Mouse (Mus musculus): ENCODE measurements around the gene Mical1. TPM values are rescaled to one million over a fixed set of nuclear protein-coding genes. Genes with fewer than 3 reads are reported as not detected.

The Mical1 gene
- polyA plus RNA-seq, 1 experiment, result 123 TPM

DNA sequence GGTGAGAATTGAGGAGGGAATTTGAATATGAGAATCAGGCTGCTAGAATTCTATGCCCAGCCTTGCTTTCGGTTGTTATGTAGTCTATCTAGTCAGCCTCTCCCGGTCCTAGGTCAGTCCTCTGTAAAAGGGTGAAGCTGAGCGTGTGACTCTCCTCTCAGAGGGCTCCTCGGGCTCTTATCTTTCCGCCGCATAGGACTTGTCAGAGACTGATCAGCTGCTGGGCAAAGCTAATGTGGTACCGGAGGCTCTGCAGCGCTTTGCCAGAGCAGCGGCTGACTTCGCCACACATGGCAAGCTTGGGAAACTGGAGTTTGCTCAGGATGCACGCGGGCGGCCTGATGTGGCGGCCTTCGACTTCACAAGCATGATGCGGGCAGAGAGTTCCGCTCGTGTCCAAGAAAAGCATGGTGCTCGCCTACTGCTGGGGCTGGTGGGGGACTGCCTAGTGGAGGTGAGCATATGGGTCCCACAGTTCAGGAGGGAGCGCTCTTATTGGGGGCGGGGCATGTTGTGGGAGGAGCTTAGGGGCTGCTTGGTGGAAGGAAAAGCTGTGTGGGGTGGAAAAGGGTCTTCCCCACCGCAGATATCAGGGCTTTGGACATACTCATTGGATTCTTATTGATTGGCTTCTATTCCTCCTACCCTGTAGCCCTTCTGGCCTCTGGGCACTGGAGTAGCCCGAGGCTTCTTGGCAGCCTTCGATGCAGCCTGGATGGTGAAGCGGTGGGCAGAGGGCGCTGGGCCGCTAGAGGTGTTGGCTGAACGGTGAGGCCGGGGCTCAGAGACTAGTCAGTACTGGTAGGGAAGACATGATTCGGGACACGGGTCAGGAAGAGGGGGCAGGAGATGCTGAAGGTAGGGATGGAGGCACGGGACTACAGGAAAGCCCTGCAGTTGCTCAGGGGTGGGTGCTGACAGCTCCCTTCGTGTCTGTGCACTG lies 5.1 kb downstream of the Mical1 start:
- TF ChIP-seq CTCF (IDR thresholded peaks at IDR 0.05; ENCODE audit: control insufficient read depth, insufficient read depth, low read length), result no peak
- TF ChIP-seq POLR2A (IDR thresholded peaks at IDR 0.05; ENCODE audit: borderline replicate concordance, control insufficient read depth, low read depth, low read length), result no peak
- WGBS, result 78% methylated on average over 33 of the region's 33 CpGs
- H3K4me3 ChIP-seq (replicated peaks; ENCODE audit: control insufficient read depth, low read depth, low read length), result no peak overlapping the region
- no peak overlapping the region for H3K27ac ChIP-seq (ENCODE audit: control insufficient read depth, insufficient read depth, low read depth, low read length, poor library complexity)
- no peaks in the 10 kb centered on the region for H3K4me1 ChIP-seq (ENCODE audit: control insufficient read depth, insufficient read depth, low read length)

DNA sequence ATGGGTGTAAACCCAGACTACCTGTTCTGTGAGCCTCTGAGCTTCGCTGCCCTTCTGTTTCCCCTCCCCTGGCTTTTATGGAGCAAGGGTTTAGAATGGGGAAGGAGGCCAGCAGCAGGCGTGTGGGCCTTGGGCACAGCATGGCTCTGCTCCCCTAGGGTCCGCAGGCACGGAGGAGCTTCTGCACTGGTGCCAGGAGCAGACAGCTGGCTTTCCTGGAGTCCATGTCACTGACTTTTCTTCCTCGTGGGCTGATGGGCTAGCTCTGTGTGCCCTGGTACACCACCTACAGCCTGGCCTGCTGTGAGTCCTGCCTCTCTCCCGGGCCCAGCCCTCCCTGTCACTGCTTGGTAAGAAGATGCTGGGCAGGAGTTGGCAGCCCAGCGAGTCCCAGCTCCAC lies 6.3 kb downstream of the Mical1 start:
- no peak overlapping the region for H3K27ac ChIP-seq (ENCODE audit: control insufficient read depth, insufficient read depth, low read depth, low read length, poor library complexity)
- no peak for TF ChIP-seq CTCF (IDR thresholded peaks at IDR 0.05; ENCODE audit: control insufficient read depth, insufficient read depth, low read length)
- no peak for TF ChIP-seq POLR2A (IDR thresholded peaks at IDR 0.05; ENCODE audit: borderline replicate concordance, control insufficient read depth, low read depth, low read length)
- 80% methylated on average over 7 of the region's 7 CpGs for WGBS

DNA sequence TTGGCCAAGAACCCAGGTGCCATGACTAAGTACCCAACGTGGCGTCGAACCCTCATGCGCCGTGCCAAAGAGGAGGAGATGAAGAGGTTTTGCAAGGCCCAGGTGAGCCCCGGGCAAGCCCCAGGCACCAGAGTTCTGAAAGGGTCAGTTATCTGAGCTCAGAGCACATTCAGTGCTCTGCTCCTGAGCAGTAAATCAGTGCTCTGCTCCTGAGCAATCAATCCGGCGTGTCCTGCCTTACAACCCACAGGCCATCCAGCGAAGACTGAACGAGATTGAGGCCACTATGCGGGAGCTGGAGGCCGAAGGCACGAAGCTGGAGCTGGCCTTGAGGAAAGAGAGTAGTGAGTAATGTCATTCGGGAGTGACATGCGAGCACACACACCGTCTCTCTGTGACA lies 9.7 kb downstream of the Mical1 start:
- TF ChIP-seq CTCF (IDR thresholded peaks at IDR 0.05; ENCODE audit: control insufficient read depth, insufficient read depth, low read length) (no peak), POLR2A (IDR thresholded peaks at IDR 0.05; ENCODE audit: borderline replicate concordance, control insufficient read depth, low read depth, low read length) (no peak)
- 88% methylated on average over 16 of the region's 16 CpGs for WGBS
- Histone ChIP-seq H3K4me3 (replicated peaks; ENCODE audit: control insufficient read depth, low read depth, low read length) (no peak overlapping the region), H3K4me1 (ENCODE audit: control insufficient read depth, insufficient read depth, low read length) (peaks cover 5% of the 10 kb centered on the region), H3K27ac (ENCODE audit: control insufficient read depth, insufficient read depth, low read depth, low read length, poor library complexity) (no peak overlapping the region)

More for the DNA sequence above, 6.3 kb downstream of the Mical1 start:
- Histone ChIP-seq H3K4me1 (ENCODE audit: control insufficient read depth, insufficient read depth, low read length) (no peaks in the 10 kb centered on the region), H3K4me3 (replicated peaks; ENCODE audit: control insufficient read depth, low read depth, low read length) (no peak overlapping the region)

DNA sequence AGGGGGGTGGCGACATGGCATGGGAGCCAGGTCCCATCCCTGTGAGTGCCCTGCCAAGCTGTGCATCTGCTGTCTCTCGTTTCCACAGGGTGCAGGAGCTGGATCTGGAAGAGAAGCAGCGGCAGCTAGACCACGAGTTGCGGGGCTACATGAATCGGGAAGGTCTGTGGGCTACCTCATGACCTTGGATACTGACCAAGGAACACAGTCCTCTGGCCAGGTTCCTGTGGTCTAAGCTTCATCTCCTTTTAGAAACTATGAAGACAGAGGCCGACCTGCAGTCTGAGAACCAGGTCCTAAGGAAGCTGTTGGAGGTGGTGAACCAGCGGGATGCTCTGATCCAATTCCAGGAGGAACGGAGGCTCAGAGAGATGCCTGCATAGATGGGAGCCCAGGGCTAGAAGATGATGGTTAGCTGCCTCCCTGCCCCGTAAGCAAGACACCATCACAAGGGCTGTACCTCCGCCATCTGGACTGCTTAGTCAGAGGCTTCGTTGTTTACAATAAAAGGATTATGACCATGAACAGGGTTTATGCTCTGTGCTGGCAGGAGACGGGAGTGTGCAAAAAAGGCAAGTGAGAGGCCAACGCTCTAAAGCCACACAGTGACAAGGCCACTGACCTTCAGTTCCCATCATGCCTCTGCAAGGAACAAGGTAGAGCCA lies 10.5 kb downstream of the Mical1 start:
- 84% methylated on average over 14 of the region's 14 CpGs for WGBS
- H3K4me1 ChIP-seq (ENCODE audit: control insufficient read depth, insufficient read depth, low read length), result peaks cover 5% of the 10 kb centered on the region
- no peak overlapping the region for H3K27ac ChIP-seq (ENCODE audit: control insufficient read depth, insufficient read depth, low read depth, low read length, poor library complexity)
- TF ChIP-seq POLR2A (IDR thresholded peaks at IDR 0.05; ENCODE audit: borderline replicate concordance, control insufficient read depth, low read depth, low read length) (no peak), CTCF (IDR thresholded peaks at IDR 0.05; ENCODE audit: control insufficient read depth, insufficient read depth, low read length) (no peak)
- no peak overlapping the region for H3K4me3 ChIP-seq (replicated peaks; ENCODE audit: control insufficient read depth, low read depth, low read length)

DNA sequence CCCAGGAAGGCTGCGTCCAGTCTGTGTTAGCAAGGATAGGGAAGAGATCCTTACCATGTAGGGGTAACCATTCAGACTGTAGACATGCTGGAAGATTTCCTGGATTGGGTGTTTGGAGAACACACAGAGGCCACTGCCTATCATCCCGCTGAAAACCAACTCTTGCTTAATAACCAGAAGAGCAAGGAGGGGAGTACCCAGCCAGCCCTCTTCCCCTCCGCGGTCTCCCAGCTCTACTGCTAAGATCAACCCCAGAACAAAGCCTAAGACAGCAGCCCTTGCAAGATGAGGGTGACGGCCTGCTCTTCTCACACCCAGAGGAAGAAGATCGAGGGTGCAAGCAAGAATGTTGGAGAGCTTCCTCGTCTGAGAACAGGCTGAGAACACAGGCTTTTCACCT lies 12.8 kb downstream of the Mical1 start:
- peaks cover 5% of the 10 kb centered on the region for H3K4me1 ChIP-seq (ENCODE audit: control insufficient read depth, insufficient read depth, low read length)
- no peak overlapping the region for H3K27ac ChIP-seq (ENCODE audit: control insufficient read depth, insufficient read depth, low read depth, low read length, poor library complexity)
- 21% methylated on average over 7 of the region's 7 CpGs for WGBS
- no peak for TF ChIP-seq POLR2A (IDR thresholded peaks at IDR 0.05; ENCODE audit: borderline replicate concordance, control insufficient read depth, low read depth, low read length)
- TF ChIP-seq CTCF (IDR thresholded peaks at IDR 0.05; ENCODE audit: control insufficient read depth, insufficient read depth, low read length), result no peak
- H3K4me3 ChIP-seq (replicated peaks; ENCODE audit: control insufficient read depth, low read depth, low read length), result no peak overlapping the region

DNA sequence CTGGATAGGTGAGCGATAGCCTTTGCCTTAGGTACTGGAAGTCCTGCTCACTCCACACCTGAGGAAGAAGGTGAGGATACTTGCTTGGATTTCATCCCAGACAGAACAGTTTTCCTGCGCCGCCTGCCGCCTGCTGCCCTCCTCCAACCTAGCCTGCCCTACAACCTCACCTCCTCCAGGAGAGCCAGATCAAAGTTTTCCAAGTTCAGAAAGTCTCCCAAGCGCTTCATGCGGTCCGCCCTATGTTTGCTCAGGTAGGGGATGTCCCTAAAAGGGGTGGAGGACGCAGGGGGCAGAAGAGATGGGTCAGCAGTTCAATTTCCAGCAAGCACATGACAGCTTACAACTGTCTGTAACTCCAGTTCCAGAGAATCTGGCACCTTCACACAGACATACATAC lies 13.2 kb downstream of the Mical1 start:
- TF ChIP-seq POLR2A (IDR thresholded peaks at IDR 0.05; ENCODE audit: borderline replicate concordance, control insufficient read depth, low read depth, low read length) (no peak), CTCF (IDR thresholded peaks at IDR 0.05; ENCODE audit: control insufficient read depth, insufficient read depth, low read length) (no peak)
- Histone ChIP-seq H3K4me3 (replicated peaks; ENCODE audit: control insufficient read depth, low read depth, low read length) (no peak overlapping the region), H3K27ac (ENCODE audit: control insufficient read depth, insufficient read depth, low read depth, low read length, poor library complexity) (no peak overlapping the region), H3K4me1 (ENCODE audit: control insufficient read depth, insufficient read depth, low read length) (peaks cover 5% of the 10 kb centered on the region)
- WGBS, result 55% methylated on average over 8 of the region's 8 CpGs

DNA sequence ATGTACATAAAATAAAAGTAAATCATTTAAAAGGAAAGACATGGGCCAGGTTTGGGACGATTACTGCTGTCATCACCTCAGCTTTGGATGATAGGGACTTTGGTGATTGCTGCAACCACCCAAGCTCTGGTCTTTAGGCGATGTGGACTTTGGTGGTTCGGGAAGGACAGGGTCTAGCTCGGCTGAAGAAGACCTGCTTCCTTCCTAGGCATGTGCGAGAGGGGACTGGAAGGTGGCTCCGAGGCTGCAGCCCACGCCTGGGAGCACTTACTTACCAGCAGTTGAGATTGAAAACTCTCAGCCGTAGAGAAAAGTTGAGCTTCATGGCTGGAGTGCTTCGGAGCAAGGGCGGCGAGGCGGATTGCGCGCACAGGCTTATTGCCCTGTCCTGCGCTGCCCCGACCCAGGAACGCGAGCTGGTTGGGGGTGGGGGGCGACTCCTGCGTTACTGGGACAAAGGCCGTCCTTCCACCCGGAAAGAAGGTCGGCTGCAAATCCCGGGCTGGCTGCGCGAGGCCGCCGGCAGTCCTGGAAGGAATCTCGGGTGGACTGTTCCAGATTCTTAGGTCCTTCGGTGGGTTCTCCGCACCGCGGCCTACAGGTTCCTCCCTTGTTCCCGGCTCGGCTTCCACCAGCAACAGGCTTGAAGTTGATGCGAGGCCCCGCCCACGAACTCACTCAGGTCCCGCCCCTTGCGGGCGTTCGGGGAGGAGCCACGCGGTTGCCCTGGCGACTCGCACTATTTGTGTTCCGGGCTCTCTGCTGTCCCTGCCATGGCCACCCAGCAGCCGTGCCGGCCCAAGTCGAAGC lies 13.8 kb downstream of the Mical1 start, which contains the start of the genes Smpd2 and Ppil6:
Gene Smpd2 (minus strand): TSS at position 662 of the 810 bp plus-strand sequence.
Gene Ppil6 (plus strand): TSS at position 732 of the 810 bp plus-strand sequence.
- under 1% methylated on average over 50 of the region's 50 CpGs for WGBS
- Histone ChIP-seq H3K4me3 (replicated peaks; ENCODE audit: control insufficient read depth, low read depth, low read length) (peak within 1 kb of the TSS; percentile 78), H3K27ac (ENCODE audit: control insufficient read depth, insufficient read depth, low read depth, low read length, poor library complexity) (peak within 1 kb of the TSS; percentile 58), H3K4me1 (ENCODE audit: control insufficient read depth, insufficient read depth, low read length) (peaks cover 5% of the 10 kb centered on the region)
- TF ChIP-seq CTCF (IDR thresholded peaks at IDR 0.05; ENCODE audit: control insufficient read depth, insufficient read depth, low read length), result no peak
- peak; percentile 51; the same call in 1 of the 2 replicates for TF ChIP-seq POLR2A (IDR thresholded peaks at IDR 0.05; ENCODE audit: borderline replicate concordance, control insufficient read depth, low read depth, low read length)
